Mouse (Mus musculus) activated CD4-positive, CD25-positive, alpha-beta regulatory T cell, adult 4 months (primary cell): Measurements from ENCODE around the gene Cracr2a. TPM values are rescaled to one million over a fixed set of nuclear protein-coding genes. Genes with fewer than 3 reads are reported as not detected.
A peak's percentile ranks its signal among the peaks of the same experiment; 100 is the strongest.

Source experiments
- ATAC-seq: one replicate; pipeline ENCODE4 v1.8.0; 2017
- polyA plus RNA-seq, 2 experiments: library from polyadenylated mRNA; unstranded; fragments of 100-300 nt; shearing (Covaris generic); gene quantifications; one replicate each; pipeline ENCODE4 v1.2.1; 2017

The Cracr2a gene
- polyA plus RNA-seq, 2 experiments from 2014 or later: 11.2 to 12.3 TPM

- ATAC-seq: no peak
These were observed 10.9 kb downstream of the Cracr2a start for GRCm38 (mm10) chr6:127571849-127572550.

GRCm38 (mm10) chr6:127573779-127574463 is 12.8 kb downstream of the Cracr2a start:
- peak; percentile 10 for ATAC-seq

GRCm38 (mm10) chr6:127575194-127575593 is 14.1 kb downstream of the Cracr2a start:
- ATAC-seq: peak; percentile 50

- ATAC-seq: no peak
These were observed 16.6 kb downstream of the Cracr2a start for GRCm38 (mm10) chr6:127577688-127578087.

GRCm38 (mm10) chr6:127578316-127578715 is 17.2 kb downstream of the Cracr2a start:
- ATAC-seq: no peak

- ATAC-seq: no peak
These were observed 17.7 kb downstream of the Cracr2a start for GRCm38 (mm10) chr6:127578810-127579209.

- peak; percentile 62 for ATAC-seq
These were observed 20.8 kb downstream of the Cracr2a start for GRCm38 (mm10) chr6:127581915-127582314.

- ATAC-seq: peak; percentile 75
These were observed 21.4 kb downstream of the Cracr2a start for GRCm38 (mm10) chr6:127582391-127583176.

GRCm38 (mm10) chr6:127591467-127591866 is 30.3 kb downstream of the Cracr2a start:
- ATAC-seq: no peak

- ATAC-seq: no peak
These were observed 32.3 kb downstream of the Cracr2a start for GRCm38 (mm10) chr6:127593487-127593886.

GRCm38 (mm10) chr6:127599280-127599679 is 38.1 kb downstream of the Cracr2a start:
- ATAC-seq: no peak

GRCm38 (mm10) chr6:127605067-127606025 is 44.2 kb downstream of the Cracr2a start:
- no peak for ATAC-seq

GRCm38 (mm10) chr6:127609673-127610072 is 48.5 kb downstream of the Cracr2a start:
- no peak for ATAC-seq

GRCm38 (mm10) chr6:127611216-127611615 is 50.1 kb downstream of the Cracr2a start:
- ATAC-seq: no peak

- ATAC-seq: no peak
These were observed 53.2 kb downstream of the Cracr2a start for GRCm38 (mm10) chr6:127614083-127614984.

- no peak for ATAC-seq
These were observed 55.5 kb downstream of the Cracr2a start for GRCm38 (mm10) chr6:127616623-127617022.

GRCm38 (mm10) chr6:127617258-127618025 is 56.3 kb downstream of the Cracr2a start:
- ATAC-seq: no peak

GRCm38 (mm10) chr6:127618686-127619085 is 57.5 kb downstream of the Cracr2a start:
- ATAC-seq: no peak

- ATAC-seq: no peak
These were observed 64.0 kb downstream of the Cracr2a start for GRCm38 (mm10) chr6:127625135-127625534.

- ATAC-seq: no peak
These were observed 66.3 kb downstream of the Cracr2a start for GRCm38 (mm10) chr6:127627453-127627852.
